Mouse (Mus musculus): ENCODE data around the gene Abce1. TPM values are rescaled to one million over a fixed set of nuclear protein-coding genes. Genes with fewer than 3 reads are reported as not detected.
A peak's percentile ranks its signal among the peaks of the same experiment; 100 is the strongest.
"Not testable (repeated sequence)": the region's sequence is repeated elsewhere in the genome, so short reads cannot be mapped to it uniquely, and the experiment has no call there.

The Abce1 gene
- polyA plus RNA-seq, 2 experiments, result 35.6 to 47.2 TPM

DNA sequence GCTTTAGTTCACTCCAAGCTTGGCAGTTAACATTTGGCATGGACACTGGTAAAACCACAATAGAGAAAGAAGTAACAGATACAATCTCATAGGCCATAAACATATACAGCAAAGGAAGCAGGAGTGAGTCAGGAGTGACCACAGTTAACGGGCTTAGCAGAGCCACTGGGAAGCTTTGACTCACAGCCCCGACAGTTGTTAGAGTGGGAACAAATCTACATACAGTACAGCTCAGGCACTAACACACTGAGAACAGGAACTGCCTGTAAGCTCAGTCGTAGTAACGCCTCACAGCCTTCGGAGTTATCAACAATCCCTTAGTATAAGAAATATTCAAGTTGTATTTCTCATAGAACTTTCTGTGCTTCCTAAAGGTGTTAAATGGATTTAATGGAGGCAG is 32.5 kb downstream of the Abce1 start:
- peaks cover 0 to 5% of the 10 kb centered on the region in 2 experiments; a peak in 2 of 4 replicates for H3K4me1 ChIP-seq (replicated peaks; ENCODE audit: control insufficient read depth in 2 of 2, insufficient read depth in 2 of 2, low read length in 1 of 2)
- no peak overlapping the region for H3K9ac ChIP-seq (replicated peaks)
- WGBS (ENCODE audit: insufficient replicate concordance), result 16% methylated on average over 5 of the region's 5 CpGs
- peaks cover 19% of the 10 kb centered on the region for H3K36me3 ChIP-seq (replicated peaks; ENCODE audit: control insufficient read depth, insufficient read depth, low read depth)
- no peak overlapping the region for H3K4me3 ChIP-seq (ENCODE audit: insufficient read depth in 1 of 2, low read depth in 2 of 2, low read length in 2 of 2)
- no peaks in the 10 kb centered on the region for H3K9me3 ChIP-seq (ENCODE audit: control insufficient read depth, low read length)
- no peak for ATAC-seq (ENCODE audit: insufficient read depth)
- DNase-seq (ENCODE audit: low read depth in 3 of 3, low spot score in 3 of 3), result peak in 1 of 3 experiments; percentile 24
- no peak overlapping the region for H3K27ac ChIP-seq
- TF ChIP-seq CTCF (IDR thresholded peaks at IDR 0.05; ENCODE audit: low read depth) (no peak), EP300 (IDR thresholded peaks at IDR 0.05; ENCODE audit: low read depth) (no peak)
- no peak overlapping the region for H3K4me2 ChIP-seq (ENCODE audit: low read depth)
- H3K27me3 ChIP-seq (ENCODE audit: control insufficient read depth, insufficient read depth, low read length), result no peaks in the 10 kb centered on the region

DNA sequence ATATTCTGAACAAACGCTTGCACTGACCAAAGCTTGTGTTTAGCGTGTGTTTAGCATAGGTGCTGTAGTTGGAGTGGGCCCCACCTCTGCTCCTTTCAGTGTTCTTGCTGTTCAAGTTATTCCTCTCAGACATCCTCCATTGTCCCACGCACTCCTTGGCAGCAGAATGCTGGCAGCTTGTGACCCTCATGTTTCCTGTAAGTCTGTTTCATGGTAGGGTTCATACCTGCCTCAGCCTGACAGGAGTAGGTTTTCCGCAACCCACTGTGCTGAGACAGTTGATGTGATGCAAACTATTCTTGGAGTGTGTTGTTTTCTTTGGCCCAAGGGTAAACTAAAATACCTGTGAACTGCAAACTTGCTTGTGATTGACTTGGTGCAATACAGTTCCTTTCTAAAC is 35.1 kb downstream of the Abce1 start:
- ATAC-seq (ENCODE audit: insufficient read depth) (no peak), DNase-seq (ENCODE audit: low read depth in 3 of 3, low spot score in 3 of 3) (no peak)
- Histone ChIP-seq H3K27ac (no peak overlapping the region), H3K4me3 (ENCODE audit: insufficient read depth in 1 of 2, low read depth in 2 of 2, low read length in 2 of 2) (no peak overlapping the region), H3K9ac (replicated peaks) (no peak overlapping the region), H3K4me2 (ENCODE audit: low read depth) (no peak overlapping the region), H3K36me3 (replicated peaks; ENCODE audit: control insufficient read depth, insufficient read depth, low read depth) (peaks cover 30% of the 10 kb centered on the region), H3K9me3 (ENCODE audit: control insufficient read depth, low read length) (no peaks in the 10 kb centered on the region), H3K4me1 (replicated peaks; ENCODE audit: control insufficient read depth in 2 of 2, insufficient read depth in 2 of 2, low read length in 1 of 2) (peaks cover 0 to 5% of the 10 kb centered on the region in 2 experiments; a peak in 2 of 4 replicates), H3K27me3 (ENCODE audit: control insufficient read depth, insufficient read depth, low read length) (no peaks in the 10 kb centered on the region)
- 83% methylated on average over 4 of the region's 4 CpGs for WGBS (ENCODE audit: insufficient replicate concordance)
- TF ChIP-seq CTCF (IDR thresholded peaks at IDR 0.05; ENCODE audit: low read depth), result no peak
- TF ChIP-seq EP300 (IDR thresholded peaks at IDR 0.05; ENCODE audit: low read depth), result no peak

DNA sequence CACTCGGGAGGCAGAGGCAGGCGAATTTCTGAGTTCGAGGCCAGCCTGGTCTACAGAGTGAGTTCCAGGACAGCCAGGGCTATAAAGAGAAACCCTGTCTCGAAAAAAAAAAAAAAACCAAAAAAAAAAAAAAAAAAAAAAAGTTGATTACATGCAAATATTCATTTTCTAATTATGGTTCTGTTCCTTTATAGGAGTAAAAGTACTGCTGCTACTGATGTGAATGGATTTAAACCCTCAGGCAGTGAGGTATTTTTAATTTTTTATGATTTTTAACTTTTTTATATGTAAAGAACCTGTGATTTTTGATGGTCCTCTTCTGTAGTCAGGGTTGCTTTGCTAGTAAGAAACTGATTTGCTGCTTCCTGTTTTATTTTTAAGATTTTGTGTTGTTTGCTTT is 52.8 kb downstream of the Abce1 start:
- H3K36me3 ChIP-seq (replicated peaks; ENCODE audit: control insufficient read depth, insufficient read depth, low read depth), result peaks cover 71% of the 10 kb centered on the region
- H3K4me3 ChIP-seq (ENCODE audit: insufficient read depth in 1 of 2, low read depth in 2 of 2, low read length in 2 of 2); DNase-seq (ENCODE audit: low read depth in 3 of 3, low spot score in 3 of 3); H3K27me3 ChIP-seq (ENCODE audit: control insufficient read depth, insufficient read depth, low read length); H3K9me3 ChIP-seq (ENCODE audit: control insufficient read depth, low read length); H3K9ac ChIP-seq (replicated peaks); H3K27ac ChIP-seq; ATAC-seq (ENCODE audit: insufficient read depth); H3K4me1 ChIP-seq (replicated peaks; ENCODE audit: control insufficient read depth in 2 of 2, insufficient read depth in 2 of 2, low read length in 1 of 2); H3K4me2 ChIP-seq (ENCODE audit: low read depth): not testable (repeated sequence)
- WGBS (ENCODE audit: insufficient replicate concordance), result 66% methylated on average over 3 of the region's 4 CpGs

DNA sequence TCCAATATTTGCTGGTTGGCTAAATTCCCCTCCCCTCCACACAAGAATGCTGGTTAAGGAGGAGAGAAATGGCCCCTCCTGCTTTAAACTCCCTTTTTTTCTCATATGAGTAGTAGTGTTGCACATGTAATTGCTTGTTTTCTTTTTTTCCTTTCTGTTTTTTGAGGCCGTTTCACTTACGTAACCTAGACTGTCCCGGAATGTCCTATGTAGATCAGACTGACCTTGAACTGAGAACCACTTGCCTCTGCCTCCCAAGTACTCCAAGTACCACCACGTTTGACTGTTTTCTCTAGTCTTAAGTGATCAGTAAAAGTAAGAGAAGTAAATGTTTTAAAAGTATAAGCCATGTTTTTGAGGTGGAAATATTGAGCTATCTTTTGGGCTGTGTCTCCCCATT is 57.8 kb downstream of the Abce1 start:
- Histone ChIP-seq H3K4me3 (ENCODE audit: insufficient read depth in 1 of 2, low read depth in 2 of 2, low read length in 2 of 2) (no peak overlapping the region), H3K9ac (replicated peaks) (no peak overlapping the region), H3K4me1 (replicated peaks; ENCODE audit: control insufficient read depth in 2 of 2, insufficient read depth in 2 of 2, low read length in 1 of 2) (no peaks in the 10 kb centered on the region), H3K27ac (no peak overlapping the region), H3K36me3 (replicated peaks; ENCODE audit: control insufficient read depth, insufficient read depth, low read depth) (peaks cover 57% of the 10 kb centered on the region), H3K4me2 (ENCODE audit: low read depth) (no peak overlapping the region), H3K27me3 (ENCODE audit: control insufficient read depth, insufficient read depth, low read length) (no peaks in the 10 kb centered on the region), H3K9me3 (ENCODE audit: control insufficient read depth, low read length) (no peaks in the 10 kb centered on the region)
- DNase-seq (ENCODE audit: low read depth in 3 of 3, low spot score in 3 of 3) (no peak), ATAC-seq (ENCODE audit: insufficient read depth) (no peak)
- no peak for TF ChIP-seq CTCF (IDR thresholded peaks at IDR 0.05; ENCODE audit: low read depth)
- TF ChIP-seq EP300 (IDR thresholded peaks at IDR 0.05; ENCODE audit: low read depth), result no peak
- WGBS (ENCODE audit: insufficient replicate concordance), result 82% methylated on average over 4 of the region's 4 CpGs

GRCm38 (mm10) chr8:79650158-79650814 is 61.3 kb downstream of the Abce1 start:
- DNase-seq (ENCODE audit: low read depth in 3 of 3, low spot score in 3 of 3) (peak; percentile 23 to 40 (median 34)), ATAC-seq (ENCODE audit: insufficient read depth) (no peak)
- no peaks in the 10 kb centered on the region for H3K27me3 ChIP-seq (ENCODE audit: control insufficient read depth, insufficient read depth, low read length)
- no peak for TF ChIP-seq EP300 (IDR thresholded peaks at IDR 0.05; ENCODE audit: low read depth)
- TF ChIP-seq CTCF (IDR thresholded peaks at IDR 0.05; ENCODE audit: low read depth), result peak; percentile 73; the same call in 1 of the 2 replicates
- no peak overlapping the region for H3K9ac ChIP-seq (replicated peaks)
- 67% methylated on average over 1 of the region's 1 CpGs for WGBS (ENCODE audit: insufficient replicate concordance)
- H3K4me1 ChIP-seq (replicated peaks; ENCODE audit: control insufficient read depth in 2 of 2, insufficient read depth in 2 of 2, low read length in 1 of 2), result no peaks in the 10 kb centered on the region
- H3K9me3 ChIP-seq (ENCODE audit: control insufficient read depth, low read length), result no peaks in the 10 kb centered on the region
- no peak overlapping the region for H3K4me3 ChIP-seq (ENCODE audit: insufficient read depth in 1 of 2, low read depth in 2 of 2, low read length in 2 of 2)
- no peak overlapping the region for H3K27ac ChIP-seq
- H3K4me2 ChIP-seq (ENCODE audit: low read depth), result no peak overlapping the region
- H3K36me3 ChIP-seq (replicated peaks; ENCODE audit: control insufficient read depth, insufficient read depth, low read depth), result peaks cover 45% of the 10 kb centered on the region
